Mouse (Mus musculus) kidney, postnatal 0 days (tissue): ENCODE measurements around the gene Kcnh2. TPM values are rescaled to one million over a fixed set of nuclear protein-coding genes. Genes with fewer than 3 reads are reported as not detected.

ENCODE experiments used
- ATAC-seq: fragments of 200-750 bp; cut with Nextera tagmentation; replicated peaks from 2 replicates; pipeline ENCODE4 v1.8.0; 2017; ENCODE audit warnings: low read depth, moderate number of reproducible peaks, moderate TSS enrichment, moderate library complexity; ENCODE audit not compliant: low FRiP score
- DNase-seq: peaks from one replicate; pipeline ENCODE4 v3.0.0-alpha.2; 2016; ENCODE audit warnings: low spot score
- H3K27ac ChIP-seq: fragments of 300-500 bp; sonication (generic); 2 replicates; pipeline ENCODE4 v1.5.1; 2014; ENCODE audit warnings: mild to moderate bottlenecking
- H3K27me3 ChIP-seq: fragments of 300-500 bp; sonication (generic); 2 replicates; pipeline ENCODE4 v1.6.1; 2014; ENCODE audit warnings: low read length, mixed read lengths; ENCODE audit not compliant: insufficient read depth
- H3K36me3 ChIP-seq: fragments of 300-500 bp; sonication (generic); 2 replicates; pipeline ENCODE4 v1.6.1; 2014; ENCODE audit warnings: low read length, mixed read lengths; ENCODE audit not compliant: insufficient read depth
- H3K4me1 ChIP-seq: fragments of 300-500 bp; sonication (generic); replicated peaks from 2 replicates; pipeline ENCODE4 v1.6.1; 2014; ENCODE audit warnings: antibody characterized with exemption, low read length, mixed read lengths; ENCODE audit not compliant: insufficient read depth
- H3K4me2 ChIP-seq: fragments of 300-500 bp; sonication (generic); 2 replicates; pipeline ENCODE4 v1.6.1; 2014; ENCODE audit warnings: mild to moderate bottlenecking, low read length, moderate library complexity, mixed read lengths
- H3K4me3 ChIP-seq: fragments of 300-500 bp; sonication (generic); replicated peaks from 2 replicates; pipeline ENCODE4 v1.5.1; 2014; ENCODE audit warnings: low read depth, low read length
- H3K9ac ChIP-seq: fragments of 300-500 bp; sonication (generic); 2 replicates; pipeline ENCODE4 v1.6.1; 2014; ENCODE audit warnings: low read depth, low read length
- H3K9me3 ChIP-seq: fragments of 300-500 bp; sonication (generic); replicated peaks from 2 replicates; pipeline ENCODE4 v1.6.1; 2016; ENCODE audit warnings: low read length, inconsistent platforms, mixed read lengths
- CTCF ChIP-seq: IDR thresholded peaks from 2 replicates; pipeline ENCODE4 v1.5.1; 2016; ENCODE audit warnings: antibody characterized with exemption, low read depth, mild to moderate bottlenecking, moderate library complexity
- WGBS: fragments of 180-500 bp; shearing (Covaris S2); extraction: QIAGEN DNeasy Blood & Tissue Kit; methylation state at CpG from one replicate; pipeline ENCODE4 v1.1.7; 2014; 5-methylcytosine and 5-hydroxymethylcytosine counted together
- polyA plus RNA-seq: library from polyadenylated mRNA; unstranded; fragments of >200 nt; fragmentation: Nextera tagmentation; extraction: Ambion mirVana; gene quantifications from 2 replicates; pipeline ENCODE4 v1.2.1, GENCODE M21; 2015

The Kcnh2 gene
- polyA plus RNA-seq, 1 experiment from 2014 or later, result 4.4 TPM

GRCm38 (mm10) chr5:24280523-24280922 is 70.9 kb downstream of the Kcnh2 start:
- DNase-seq (no peak), ATAC-seq (no peak)
- no peak overlapping the region for H3K27ac ChIP-seq
- H3K36me3 ChIP-seq, result no peaks in the 10 kb centered on the region
- no peaks in the 10 kb centered on the region for H3K9me3 ChIP-seq
- no peaks in the 10 kb centered on the region for H3K27me3 ChIP-seq
- no peak overlapping the region for H3K4me3 ChIP-seq
- no peak overlapping the region for H3K9ac ChIP-seq
- TF ChIP-seq CTCF, result no peak
- WGBS, result 75% methylated on average over 2 of the region's 2 CpGs
- no peaks in the 10 kb centered on the region for H3K4me1 ChIP-seq
- no peak overlapping the region for H3K4me2 ChIP-seq

- Histone ChIP-seq H3K36me3 (no peaks in the 10 kb centered on the region), H3K4me3 (no peak overlapping the region), H3K27ac (no peak overlapping the region), H3K9me3 (no peaks in the 10 kb centered on the region), H3K4me1 (no peaks in the 10 kb centered on the region), H3K27me3 (no peaks in the 10 kb centered on the region), H3K4me2 (no peak overlapping the region), H3K9ac (no peak overlapping the region)
- no peak for ATAC-seq
- no peak for DNase-seq
- TF ChIP-seq CTCF, result no peak
- 80% methylated on average over 4 of the region's 4 CpGs for WGBS
Measured at GRCm38 (mm10) chr5:24279527-24279926, 71.9 kb downstream of the Kcnh2 start.

GRCm38 (mm10) chr5:24278206-24278605 is 73.2 kb downstream of the Kcnh2 start:
- Histone ChIP-seq H3K9ac (no peak overlapping the region), H3K4me2 (no peak overlapping the region), H3K27ac (no peak overlapping the region), H3K4me1 (no peaks in the 10 kb centered on the region), H3K4me3 (no peak overlapping the region), H3K27me3 (no peaks in the 10 kb centered on the region), H3K9me3 (no peaks in the 10 kb centered on the region), H3K36me3 (no peaks in the 10 kb centered on the region)
- TF ChIP-seq CTCF, result no peak
- WGBS, result 84% methylated on average over 10 of the region's 10 CpGs
- DNase-seq (no peak), ATAC-seq (no peak)

GRCm38 (mm10) chr5:24273683-24274621 is 77.5 kb downstream of the Kcnh2 start:
- no peak overlapping the region for H3K27ac ChIP-seq
- TF ChIP-seq CTCF, result no peak
- no peak overlapping the region for H3K4me2 ChIP-seq
- no peak for ATAC-seq
- DNase-seq, result no peak
- H3K9ac ChIP-seq, result no peak overlapping the region
- H3K4me1 ChIP-seq, result no peaks in the 10 kb centered on the region
- 65% methylated on average over 9 of the region's 9 CpGs for WGBS
- no peaks in the 10 kb centered on the region for H3K27me3 ChIP-seq
- H3K9me3 ChIP-seq, result no peaks in the 10 kb centered on the region
- H3K36me3 ChIP-seq, result no peaks in the 10 kb centered on the region
- no peak overlapping the region for H3K4me3 ChIP-seq

- no peaks in the 10 kb centered on the region for H3K27me3 ChIP-seq
- H3K4me2 ChIP-seq, result no peak overlapping the region
- no peaks in the 10 kb centered on the region for H3K36me3 ChIP-seq
- no peak for ATAC-seq
- no peak for TF ChIP-seq CTCF
- H3K4me1 ChIP-seq, result peaks cover 3% of the 10 kb centered on the region; the same call in 1 of the 2 replicates
- 75% methylated on average over 4 of the region's 4 CpGs for WGBS
- no peak for DNase-seq
- no peak overlapping the region for H3K4me3 ChIP-seq
- no peak overlapping the region for H3K27ac ChIP-seq
- no peak overlapping the region for H3K9ac ChIP-seq
- H3K9me3 ChIP-seq, result no peaks in the 10 kb centered on the region
Measured at GRCm38 (mm10) chr5:24270941-24271340, 80.5 kb downstream of the Kcnh2 start.

Other genes with a start within 250 kb of the Kcnh2 start
- 11.2 and 11.7 TPM in 2 replicates for gene Nupl2, start 186.6 kb downstream of the Kcnh2 start, polyA plus RNA-seq
- gene Nos3, start 13.2 kb upstream of the Kcnh2 start, polyA plus RNA-seq, result 12.8 and 14.0 TPM in 2 replicates
- 0.59 and 0.60 TPM in 2 replicates for gene Atg9b, start 40.5 kb upstream of the Kcnh2 start, polyA plus RNA-seq
- gene Abcb8, start 42.1 kb upstream of the Kcnh2 start, polyA plus RNA-seq, result 48.6 and 51.7 TPM in 2 replicates
- 0.40 and 0.46 TPM in 2 replicates for gene Asic3, start 61.8 kb upstream of the Kcnh2 start, polyA plus RNA-seq
- 47.2 and 51.3 TPM in 2 replicates for gene Cdk5, start 71.9 kb upstream of the Kcnh2 start, polyA plus RNA-seq
- gene Slc4a2, start 72.2 kb upstream of the Kcnh2 start, polyA plus RNA-seq, result 30.8 and 35.5 TPM in 2 replicates
- 117 and 120 TPM in 2 replicates for gene Fastk, start 93.7 kb upstream of the Kcnh2 start, polyA plus RNA-seq
- gene Tmub1, start 96.2 kb upstream of the Kcnh2 start, polyA plus RNA-seq, result 27.0 and 28.0 TPM in 2 replicates
- 23.9 and 26.9 TPM in 2 replicates for gene Agap3, start 100.6 kb upstream of the Kcnh2 start, polyA plus RNA-seq
- gene Gbx1, start 175.6 kb upstream of the Kcnh2 start, polyA plus RNA-seq, result 0.04 TPM in 2 replicates
- 0.69 and 0.93 TPM in 2 replicates for gene Asb10, start 189.4 kb upstream of the Kcnh2 start, polyA plus RNA-seq
- 0.12 and 0.19 TPM in 2 replicates for gene 4931409K22Rik, start 205.2 kb upstream of the Kcnh2 start, polyA plus RNA-seq
- 74.4 and 79.6 TPM in 2 replicates for gene Abcf2, start 225.9 kb upstream of the Kcnh2 start, polyA plus RNA-seq
- 26.0 and 27.6 TPM in 2 replicates for gene Chpf2, start 235.1 kb upstream of the Kcnh2 start, polyA plus RNA-seq